Mouse (Mus musculus): ENCODE measurements at regions not wholly inside any gene's neighbourhood (a gene's known extent, or its start where the extent isn't known, plus 50 kb on each side); places are given as distances from the start of the nearest gene placed in this dataset.

GRCm38 (mm10) chr12:70628384-70629365 is 175.8 kb downstream of the Tmx1 start:
- no peak overlapping the region for H3K9ac ChIP-seq (ENCODE audit: low read depth, low read length)
- H3K4me3 ChIP-seq (ENCODE audit: low read depth, low read length): no peak overlapping the region
- no peak overlapping the region for H3K27ac ChIP-seq (ENCODE audit: low read depth, low read length)
- H3K4me1 ChIP-seq (replicated peaks; ENCODE audit: control insufficient read depth, insufficient read depth, low read length): peaks cover 1% of the 10 kb centered on the region; the same call in 1 of the 2 replicates
- H3K36me3 ChIP-seq (ENCODE audit: control insufficient read depth, insufficient read depth, low read length): no peaks in the 10 kb centered on the region
- DNase-seq (ENCODE audit: low spot score): no peak
- 70% methylated on average over 21 of the region's 21 CpGs for WGBS
- no peak overlapping the region for H3K4me2 ChIP-seq
- no peaks in the 10 kb centered on the region for H3K27me3 ChIP-seq (replicated peaks; ENCODE audit: control insufficient read depth, insufficient read depth, low read length)
- no peaks in the 10 kb centered on the region for H3K9me3 ChIP-seq (ENCODE audit: control insufficient read depth, low read length)
- no peak for ATAC-seq (replicated peaks; ENCODE audit: low FRiP score)

- DNase-seq (ENCODE audit: low spot score) (no peak), ATAC-seq (replicated peaks; ENCODE audit: low FRiP score) (no peak)
- no peaks in the 10 kb centered on the region for H3K9me3 ChIP-seq (ENCODE audit: control insufficient read depth, low read length)
- no peaks in the 10 kb centered on the region for H3K27me3 ChIP-seq (replicated peaks; ENCODE audit: control insufficient read depth, insufficient read depth, low read length)
- H3K4me3 ChIP-seq (ENCODE audit: low read depth, low read length): no peak overlapping the region
- no peak overlapping the region for H3K9ac ChIP-seq (ENCODE audit: low read depth, low read length)
- peaks cover 7% of the 10 kb centered on the region for H3K4me1 ChIP-seq (replicated peaks; ENCODE audit: control insufficient read depth, insufficient read depth, low read length)
- no peaks in the 10 kb centered on the region for H3K36me3 ChIP-seq (ENCODE audit: control insufficient read depth, insufficient read depth, low read length)
- 73% methylated on average over 5 of the region's 5 CpGs for WGBS
- H3K27ac ChIP-seq (ENCODE audit: low read depth, low read length): no peak overlapping the region
- H3K4me2 ChIP-seq: no peak overlapping the region
Measured at GRCm38 (mm10) chr12:70629371-70629770, 176.5 kb downstream of the Tmx1 start.

GRCm38 (mm10) chr12:70631281-70631680 is 178.4 kb downstream of the Tmx1 start:
- Histone ChIP-seq H3K4me1 (replicated peaks; ENCODE audit: control insufficient read depth, insufficient read depth, low read length) (peaks cover 7% of the 10 kb centered on the region), H3K9me3 (ENCODE audit: control insufficient read depth, low read length) (no peaks in the 10 kb centered on the region), H3K4me2 (no peak overlapping the region), H3K36me3 (ENCODE audit: control insufficient read depth, insufficient read depth, low read length) (no peaks in the 10 kb centered on the region), H3K27ac (ENCODE audit: low read depth, low read length) (no peak overlapping the region), H3K4me3 (ENCODE audit: low read depth, low read length) (no peak overlapping the region), H3K27me3 (replicated peaks; ENCODE audit: control insufficient read depth, insufficient read depth, low read length) (no peaks in the 10 kb centered on the region), H3K9ac (ENCODE audit: low read depth, low read length) (no peak overlapping the region)
- DNase-seq (ENCODE audit: low spot score): no peak
- ATAC-seq (replicated peaks; ENCODE audit: low FRiP score): no peak
- WGBS: 58% methylated on average over 6 of the region's 6 CpGs

- WGBS: 28% methylated on average over 4 of the region's 4 CpGs
- H3K4me2 ChIP-seq: no peak overlapping the region
- peaks cover 7% of the 10 kb centered on the region for H3K4me1 ChIP-seq (replicated peaks; ENCODE audit: control insufficient read depth, insufficient read depth, low read length)
- ATAC-seq (replicated peaks; ENCODE audit: low FRiP score) (no peak), DNase-seq (ENCODE audit: low spot score) (no peak)
- no peak overlapping the region for H3K27ac ChIP-seq (ENCODE audit: low read depth, low read length)
- H3K9ac ChIP-seq (ENCODE audit: low read depth, low read length): no peak overlapping the region
- no peaks in the 10 kb centered on the region for H3K9me3 ChIP-seq (ENCODE audit: control insufficient read depth, low read length)
- H3K27me3 ChIP-seq (replicated peaks; ENCODE audit: control insufficient read depth, insufficient read depth, low read length): no peaks in the 10 kb centered on the region
- H3K4me3 ChIP-seq (ENCODE audit: low read depth, low read length): no peak overlapping the region
- H3K36me3 ChIP-seq (ENCODE audit: control insufficient read depth, insufficient read depth, low read length): no peaks in the 10 kb centered on the region
Measured at GRCm38 (mm10) chr12:70633194-70633593, 180.3 kb downstream of the Tmx1 start.

GRCm38 (mm10) chr12:70633622-70634365 is 180.9 kb downstream of the Tmx1 start:
- DNase-seq (ENCODE audit: low spot score) (no peak), ATAC-seq (replicated peaks; ENCODE audit: low FRiP score) (no peak)
- H3K4me2 ChIP-seq: no peak overlapping the region
- no peaks in the 10 kb centered on the region for H3K27me3 ChIP-seq (replicated peaks; ENCODE audit: control insufficient read depth, insufficient read depth, low read length)
- H3K4me1 ChIP-seq (replicated peaks; ENCODE audit: control insufficient read depth, insufficient read depth, low read length): peaks cover 7% of the 10 kb centered on the region
- H3K9ac ChIP-seq (ENCODE audit: low read depth, low read length): no peak overlapping the region
- 22% methylated on average over 13 of the region's 13 CpGs for WGBS
- no peaks in the 10 kb centered on the region for H3K36me3 ChIP-seq (ENCODE audit: control insufficient read depth, insufficient read depth, low read length)
- no peak overlapping the region for H3K4me3 ChIP-seq (ENCODE audit: low read depth, low read length)
- no peak overlapping the region for H3K27ac ChIP-seq (ENCODE audit: low read depth, low read length)
- H3K9me3 ChIP-seq (ENCODE audit: control insufficient read depth, low read length): no peaks in the 10 kb centered on the region

GRCm38 (mm10) chr12:70635997-70636396 is 183.1 kb downstream of the Tmx1 start:
- H3K9ac ChIP-seq (ENCODE audit: low read depth, low read length): no peak overlapping the region
- no peaks in the 10 kb centered on the region for H3K36me3 ChIP-seq (ENCODE audit: control insufficient read depth, insufficient read depth, low read length)
- no peak overlapping the region for H3K27ac ChIP-seq (ENCODE audit: low read depth, low read length)
- H3K4me2 ChIP-seq: no peak overlapping the region
- no peaks in the 10 kb centered on the region for H3K27me3 ChIP-seq (replicated peaks; ENCODE audit: control insufficient read depth, insufficient read depth, low read length)
- DNase-seq (ENCODE audit: low spot score): no peak
- ATAC-seq (replicated peaks; ENCODE audit: low FRiP score): no peak
- peaks cover 7% of the 10 kb centered on the region for H3K4me1 ChIP-seq (replicated peaks; ENCODE audit: control insufficient read depth, insufficient read depth, low read length)
- H3K9me3 ChIP-seq (ENCODE audit: control insufficient read depth, low read length): no peaks in the 10 kb centered on the region
- H3K4me3 ChIP-seq (ENCODE audit: low read depth, low read length): no peak overlapping the region
- WGBS: 88% methylated on average over 7 of the region's 7 CpGs

GRCm38 (mm10) chr12:70640186-70640585 is 185.1 kb upstream of the Frmd6 start:
- 84% methylated on average over 2 of the region's 2 CpGs for WGBS
- ATAC-seq (replicated peaks; ENCODE audit: low FRiP score) (no peak), DNase-seq (ENCODE audit: low spot score) (no peak)
- H3K4me1 ChIP-seq (replicated peaks; ENCODE audit: control insufficient read depth, insufficient read depth, low read length): no peaks in the 10 kb centered on the region
- no peak overlapping the region for H3K9ac ChIP-seq (ENCODE audit: low read depth, low read length)
- no peak overlapping the region for H3K4me2 ChIP-seq
- H3K9me3 ChIP-seq (ENCODE audit: control insufficient read depth, low read length): no peaks in the 10 kb centered on the region
- H3K4me3 ChIP-seq (ENCODE audit: low read depth, low read length): no peak overlapping the region
- H3K27ac ChIP-seq (ENCODE audit: low read depth, low read length): no peak overlapping the region
- no peaks in the 10 kb centered on the region for H3K27me3 ChIP-seq (replicated peaks; ENCODE audit: control insufficient read depth, insufficient read depth, low read length)
- no peaks in the 10 kb centered on the region for H3K36me3 ChIP-seq (ENCODE audit: control insufficient read depth, insufficient read depth, low read length)

GRCm38 (mm10) chr12:70644910-70645309 is 180.4 kb upstream of the Frmd6 start:
- no peak for ATAC-seq (replicated peaks; ENCODE audit: low FRiP score)
- 84% methylated on average over 2 of the region's 2 CpGs for WGBS
- H3K9ac ChIP-seq (ENCODE audit: low read depth, low read length): no peak overlapping the region
- no peaks in the 10 kb centered on the region for H3K27me3 ChIP-seq (replicated peaks; ENCODE audit: control insufficient read depth, insufficient read depth, low read length)
- no peak overlapping the region for H3K4me2 ChIP-seq
- no peak overlapping the region for H3K27ac ChIP-seq (ENCODE audit: low read depth, low read length)
- no peaks in the 10 kb centered on the region for H3K36me3 ChIP-seq (ENCODE audit: control insufficient read depth, insufficient read depth, low read length)
- DNase-seq (ENCODE audit: low spot score): no peak
- H3K9me3 ChIP-seq (ENCODE audit: control insufficient read depth, low read length): no peaks in the 10 kb centered on the region
- no peak overlapping the region for H3K4me3 ChIP-seq (ENCODE audit: low read depth, low read length)
- H3K4me1 ChIP-seq (replicated peaks; ENCODE audit: control insufficient read depth, insufficient read depth, low read length): no peaks in the 10 kb centered on the region
